ENCODE assay signal across 8 mouse cellular contexts in genomic region chr9:20727601-20728113, GRCm38 (mm10). TPM values are rescaled to one million over a fixed set of nuclear protein-coding genes. Genes with fewer than 3 reads are reported as not detected.
DNase-seq lines count a peak whose midpoint lies in the region; ATAC-seq and TF ChIP-seq lines count a peak whose summit lies in the region.

No protein-coding gene starts in this region.

- ATAC-seq in common myeloid progenitor, adult 5-6 weeks (replicated peaks; ENCODE audit: low read depth, poor library complexity, severe bottlenecking), result peak; percentile 65

- no peak for TF ChIP-seq POLR2A in kidney, adult 2 months (IDR thresholded peaks at IDR 0.05; ENCODE audit: low read depth, low read length)
- no peak for TF ChIP-seq POLR2A in lung, adult 2 months (IDR thresholded peaks at IDR 0.05; ENCODE audit: borderline replicate concordance, extremely low read depth, low read depth, low read length)
- TF ChIP-seq POLR2A in olfactory bulb, adult 2 months (IDR thresholded peaks at IDR 0.05; ENCODE audit: insufficient read depth, low read depth, low read length), result no peak

- H3K36me3 ChIP-seq in kidney, adult 2 months (ENCODE audit: control insufficient read depth, insufficient read depth, low read length), result no peaks in the 10 kb centered on the region

- peak; percentile 9 to 60 for DNase-seq in spleen, postnatal 10 days (ENCODE audit: low spot score in 2 of 2)
- DNase-seq in spleen, postnatal 36 days (ENCODE audit: low spot score in 2 of 2), result no peak
- peak; percentile 33 to 70 for DNase-seq in gastrocnemius, postnatal 4 days (ENCODE audit: low spot score in 2 of 2)
- DNase-seq in kidney, adult 2 months, result peak; percentile 15
- peak; percentile 47 for DNase-seq in lung, adult 2 months
- no peak for DNase-seq in adipocyte (ENCODE audit: low spot score)

- WGBS in kidney, adult 2 months, result under 1% methylated on average over 46 of the region's 46 CpGs
- under 1% methylated on average over 46 of the region's 46 CpGs for WGBS in lung, adult 2 months
- WGBS in olfactory bulb, adult 2 months, result 2% methylated on average over 46 of the region's 46 CpGs

- TF ChIP-seq CTCF in kidney, adult 2 months (conservative IDR thresholded peaks at IDR 0.05; ENCODE audit: insufficient read depth, insufficient read length, low read depth, low read length), result 0 out of 2 replicates have a peak, but pooled peaks have one; percentile 6
- no peak for TF ChIP-seq CTCF in lung, adult 2 months (IDR thresholded peaks at IDR 0.05; ENCODE audit: insufficient read depth, low read length)
- TF ChIP-seq CTCF in olfactory bulb, adult 2 months (IDR thresholded peaks at IDR 0.05; ENCODE audit: insufficient read depth, low read depth, low read length), result no peak

- peak overlapping the region; percentile 55 for H3K4me3 ChIP-seq in kidney, adult 2 months (ENCODE audit: insufficient read depth, low read depth, low read length)
- H3K4me3 ChIP-seq in lung, adult 2 months (replicated peaks; ENCODE audit: extremely low read depth, low read depth, low read length), result peak overlapping the region; percentile 15
- peak overlapping the region; percentile 51 for H3K4me3 ChIP-seq in olfactory bulb, adult 2 months (ENCODE audit: insufficient read depth, low read depth, low read length)

- no peaks in the 10 kb centered on the region for H3K4me1 ChIP-seq in kidney, adult 2 months (ENCODE audit: control insufficient read depth, insufficient read depth, low read length)
- peaks cover 3% of the 10 kb centered on the region; the same call in 1 of the 2 replicates for H3K4me1 ChIP-seq in lung, adult 2 months (ENCODE audit: control insufficient read depth, insufficient read depth, low read length)
- H3K4me1 ChIP-seq in olfactory bulb, adult 2 months (ENCODE audit: control insufficient read depth, insufficient read depth, low read length), result peaks cover 18% of the 10 kb centered on the region

- H3K27me3 ChIP-seq in kidney, adult 2 months (replicated peaks; ENCODE audit: control insufficient read depth, insufficient read depth, low read length), result peaks cover 3% of the 10 kb centered on the region; the same call in 1 of the 2 replicates

- H3K27ac ChIP-seq in kidney, adult 2 months (ENCODE audit: insufficient read depth, low read depth, low read length), result no peak overlapping the region
- no peak overlapping the region for H3K27ac ChIP-seq in olfactory bulb, adult 2 months (ENCODE audit: insufficient read depth, low read depth, low read length)

RNA-seq across cellular contexts. Expression of gene Olfm2, which starts 18.5 kb away (rescaled TPM):
- total RNA-seq in common myeloid progenitor, adult 5-6 weeks (2017), result not detected in 2 replicates
- total RNA-seq in gastrocnemius, postnatal 4 days (2021), result under 1 TPM; 0.74 to 0.98 TPM
- 2.0 and 2.3 TPM in 2 replicates for polyA plus RNA-seq in kidney, adult 2 months (2012; rRNA removed)
- 14.2 and 15.2 TPM in 2 replicates for polyA plus RNA-seq in lung, adult 2 months (2012; rRNA removed)
- not detected in 2 replicates for polyA plus RNA-seq in olfactory bulb, adult 2 months (2012; ENCODE audit: insufficient read depth, insufficient read length, low replicate concordance, missing spikeins)

Comparison
In these comparisons a context has a peak if more than half of its experiments do, and no peak if none do; other contexts are left out.
1. DNase-seq: peak in spleen, postnatal 10 days (2 of 2), gastrocnemius, postnatal 4 days (2 of 2), kidney, adult 2 months (single experiment) and lung, adult 2 months (single experiment); none in spleen, postnatal 36 days (0 of 2) and adipocyte (single experiment).
2. Peak in every context shown above with its lines, with median percentiles within 50 percentile points of each other: H3K4me3 ChIP-seq.